Mouse (Mus musculus): Measurements from ENCODE around the gene Arhgef12. TPM values are rescaled to one million over a fixed set of nuclear protein-coding genes. Genes with fewer than 3 reads are reported as not detected.
A peak's percentile ranks its signal among the peaks of the same experiment; 100 is the strongest.
"Not testable (repeated sequence)": the region's sequence is repeated elsewhere in the genome, so short reads cannot be mapped to it uniquely, and the experiment has no call there.

Arhgef12 gene
- polyA plus RNA-seq, 1 experiment from 2014 or later: 14.8 TPM

GRCm38 (mm10) chr9:43133525-43133924 is 26.5 kb upstream of the Arhgef12 start:
- ATAC-seq (replicated peaks; ENCODE audit: low FRiP score) (no peak), DNase-seq (ENCODE audit: low spot score) (no peak)
- Histone ChIP-seq H3K9me3 (ENCODE audit: control insufficient read depth, low read length) (no peaks in the 10 kb centered on the region), H3K4me1 (replicated peaks; ENCODE audit: control insufficient read depth, insufficient read depth, low read length) (no peaks in the 10 kb centered on the region), H3K27ac (ENCODE audit: low read depth, low read length) (no peak overlapping the region), H3K36me3 (ENCODE audit: control insufficient read depth, insufficient read depth, low read length) (no peaks in the 10 kb centered on the region), H3K9ac (ENCODE audit: low read length) (no peak overlapping the region), H3K4me2 (ENCODE audit: low read depth, low read length, severe bottlenecking) (no peak overlapping the region), H3K4me3 (ENCODE audit: low read depth, low read length) (no peak overlapping the region), H3K27me3 (ENCODE audit: control insufficient read depth, insufficient read depth, low read length) (no peaks in the 10 kb centered on the region)
- WGBS: 87% methylated on average over 3 of the region's 3 CpGs

GRCm38 (mm10) chr9:43132380-43132779 is 25.3 kb upstream of the Arhgef12 start:
- no peak for DNase-seq (ENCODE audit: low spot score)
- no peaks in the 10 kb centered on the region for H3K27me3 ChIP-seq (ENCODE audit: control insufficient read depth, insufficient read depth, low read length)
- no peak for ATAC-seq (replicated peaks; ENCODE audit: low FRiP score)
- no peak overlapping the region for H3K27ac ChIP-seq (ENCODE audit: low read depth, low read length)
- no peaks in the 10 kb centered on the region for H3K36me3 ChIP-seq (ENCODE audit: control insufficient read depth, insufficient read depth, low read length)
- 27% methylated on average over 4 of the region's 4 CpGs for WGBS
- H3K4me2 ChIP-seq (ENCODE audit: low read depth, low read length, severe bottlenecking): no peak overlapping the region
- no peaks in the 10 kb centered on the region for H3K4me1 ChIP-seq (replicated peaks; ENCODE audit: control insufficient read depth, insufficient read depth, low read length)
- H3K9ac ChIP-seq (ENCODE audit: low read length): no peak overlapping the region
- H3K4me3 ChIP-seq (ENCODE audit: low read depth, low read length): no peak overlapping the region
- no peaks in the 10 kb centered on the region for H3K9me3 ChIP-seq (ENCODE audit: control insufficient read depth, low read length)

GRCm38 (mm10) chr9:43131940-43132339 is 24.9 kb upstream of the Arhgef12 start:
- WGBS: 69% methylated on average over 5 of the region's 5 CpGs
- Histone ChIP-seq H3K27me3 (ENCODE audit: control insufficient read depth, insufficient read depth, low read length) (no peaks in the 10 kb centered on the region), H3K9ac (ENCODE audit: low read length) (no peak overlapping the region), H3K36me3 (ENCODE audit: control insufficient read depth, insufficient read depth, low read length) (no peaks in the 10 kb centered on the region), H3K4me3 (ENCODE audit: low read depth, low read length) (no peak overlapping the region), H3K4me1 (replicated peaks; ENCODE audit: control insufficient read depth, insufficient read depth, low read length) (no peaks in the 10 kb centered on the region), H3K4me2 (ENCODE audit: low read depth, low read length, severe bottlenecking) (no peak overlapping the region), H3K9me3 (ENCODE audit: control insufficient read depth, low read length) (no peaks in the 10 kb centered on the region), H3K27ac (ENCODE audit: low read depth, low read length) (no peak overlapping the region)
- ATAC-seq (replicated peaks; ENCODE audit: low FRiP score): no peak
- no peak for DNase-seq (ENCODE audit: low spot score)

GRCm38 (mm10) chr9:43130684-43131083 is 23.6 kb upstream of the Arhgef12 start:
- ATAC-seq (replicated peaks; ENCODE audit: low FRiP score) (no peak), DNase-seq (ENCODE audit: low spot score) (no peak)
- no peak overlapping the region for H3K4me2 ChIP-seq (ENCODE audit: low read depth, low read length, severe bottlenecking)
- no peak overlapping the region for H3K27ac ChIP-seq (ENCODE audit: low read depth, low read length)
- H3K4me3 ChIP-seq (ENCODE audit: low read depth, low read length): no peak overlapping the region
- H3K9ac ChIP-seq (ENCODE audit: low read length): no peak overlapping the region
- no peaks in the 10 kb centered on the region for H3K4me1 ChIP-seq (replicated peaks; ENCODE audit: control insufficient read depth, insufficient read depth, low read length)
- no peaks in the 10 kb centered on the region for H3K27me3 ChIP-seq (ENCODE audit: control insufficient read depth, insufficient read depth, low read length)
- no peaks in the 10 kb centered on the region for H3K9me3 ChIP-seq (ENCODE audit: control insufficient read depth, low read length)
- WGBS: 95% methylated on average over 2 of the region's 2 CpGs
- no peaks in the 10 kb centered on the region for H3K36me3 ChIP-seq (ENCODE audit: control insufficient read depth, insufficient read depth, low read length)

- H3K4me3 ChIP-seq (ENCODE audit: low read depth, low read length): no peak overlapping the region
- no peaks in the 10 kb centered on the region for H3K9me3 ChIP-seq (ENCODE audit: control insufficient read depth, low read length)
- H3K36me3 ChIP-seq (ENCODE audit: control insufficient read depth, insufficient read depth, low read length): no peaks in the 10 kb centered on the region
- ATAC-seq (replicated peaks; ENCODE audit: low FRiP score): no peak
- DNase-seq (ENCODE audit: low spot score): no peak
- H3K27me3 ChIP-seq (ENCODE audit: control insufficient read depth, insufficient read depth, low read length): no peaks in the 10 kb centered on the region
- no peak overlapping the region for H3K9ac ChIP-seq (ENCODE audit: low read length)
- no peak overlapping the region for H3K27ac ChIP-seq (ENCODE audit: low read depth, low read length)
- no peaks in the 10 kb centered on the region for H3K4me1 ChIP-seq (replicated peaks; ENCODE audit: control insufficient read depth, insufficient read depth, low read length)
- no peak overlapping the region for H3K4me2 ChIP-seq (ENCODE audit: low read depth, low read length, severe bottlenecking)
- 73% methylated on average over 10 of the region's 10 CpGs for WGBS
These were observed 20.2 kb upstream of the Arhgef12 start for GRCm38 (mm10) chr9:43127101-43127787.

- H3K36me3 ChIP-seq (ENCODE audit: control insufficient read depth, insufficient read depth, low read length): no peaks in the 10 kb centered on the region
- H3K4me1 ChIP-seq (replicated peaks; ENCODE audit: control insufficient read depth, insufficient read depth, low read length): no peaks in the 10 kb centered on the region
- H3K4me2 ChIP-seq (ENCODE audit: low read depth, low read length, severe bottlenecking): no peak overlapping the region
- WGBS: 41% methylated on average over 1 of the region's 1 CpGs
- no peak overlapping the region for H3K4me3 ChIP-seq (ENCODE audit: low read depth, low read length)
- no peaks in the 10 kb centered on the region for H3K27me3 ChIP-seq (ENCODE audit: control insufficient read depth, insufficient read depth, low read length)
- H3K9me3 ChIP-seq (ENCODE audit: control insufficient read depth, low read length): no peaks in the 10 kb centered on the region
- no peak overlapping the region for H3K27ac ChIP-seq (ENCODE audit: low read depth, low read length)
- ATAC-seq (replicated peaks; ENCODE audit: low FRiP score) (no peak), DNase-seq (ENCODE audit: low spot score) (no peak)
- no peak overlapping the region for H3K9ac ChIP-seq (ENCODE audit: low read length)
These were observed 15.3 kb upstream of the Arhgef12 start for GRCm38 (mm10) chr9:43122379-43122778.

- H3K27ac ChIP-seq (ENCODE audit: low read depth, low read length); ATAC-seq (replicated peaks; ENCODE audit: low FRiP score); H3K4me3 ChIP-seq (ENCODE audit: low read depth, low read length); H3K4me2 ChIP-seq (ENCODE audit: low read depth, low read length, severe bottlenecking); H3K9ac ChIP-seq (ENCODE audit: low read length); H3K36me3 ChIP-seq (ENCODE audit: control insufficient read depth, insufficient read depth, low read length); DNase-seq (ENCODE audit: low spot score); H3K27me3 ChIP-seq (ENCODE audit: control insufficient read depth, insufficient read depth, low read length); H3K9me3 ChIP-seq (ENCODE audit: control insufficient read depth, low read length); H3K4me1 ChIP-seq (replicated peaks; ENCODE audit: control insufficient read depth, insufficient read depth, low read length): not testable (repeated sequence)
- 88% methylated on average over 2 of the region's 2 CpGs for WGBS
These were observed 14.9 kb upstream of the Arhgef12 start for GRCm38 (mm10) chr9:43121948-43122347.

GRCm38 (mm10) chr9:43116997-43117336 is 9.9 kb upstream of the Arhgef12 start:
- 83% methylated on average over 6 of the region's 6 CpGs for WGBS
- no peaks in the 10 kb centered on the region for H3K27me3 ChIP-seq (ENCODE audit: control insufficient read depth, insufficient read depth, low read length)
- H3K4me2 ChIP-seq (ENCODE audit: low read depth, low read length, severe bottlenecking): peak overlapping the region; percentile 81; the same call in 1 of the 2 replicates
- H3K4me3 ChIP-seq (ENCODE audit: low read depth, low read length): no peak overlapping the region
- no peaks in the 10 kb centered on the region for H3K9me3 ChIP-seq (ENCODE audit: control insufficient read depth, low read length)
- no peak overlapping the region for H3K9ac ChIP-seq (ENCODE audit: low read length)
- H3K4me1 ChIP-seq (replicated peaks; ENCODE audit: control insufficient read depth, insufficient read depth, low read length): peaks cover 6% of the 10 kb centered on the region
- ATAC-seq (replicated peaks; ENCODE audit: low FRiP score) (no peak), DNase-seq (ENCODE audit: low spot score) (peak; percentile 41)
- H3K27ac ChIP-seq (ENCODE audit: low read depth, low read length): no peak overlapping the region
- H3K36me3 ChIP-seq (ENCODE audit: control insufficient read depth, insufficient read depth, low read length): no peaks in the 10 kb centered on the region

Measured in forebrain, embryonic 11.5 days (tissue).